Mouse (Mus musculus) CH12F3 (cell line): ENCODE results near the gene Slc34a1.

ENCODE experiments used
- in situ Hi-C: fragments of 300-500 bp; cut with MboI; formaldehyde crosslinking; loops from 2 replicates; pipeline ENCODE4 v1.14.3; 2020; ENCODE audit warnings: low sequenced_read_pairs

The Slc34a1 gene

DNA sequence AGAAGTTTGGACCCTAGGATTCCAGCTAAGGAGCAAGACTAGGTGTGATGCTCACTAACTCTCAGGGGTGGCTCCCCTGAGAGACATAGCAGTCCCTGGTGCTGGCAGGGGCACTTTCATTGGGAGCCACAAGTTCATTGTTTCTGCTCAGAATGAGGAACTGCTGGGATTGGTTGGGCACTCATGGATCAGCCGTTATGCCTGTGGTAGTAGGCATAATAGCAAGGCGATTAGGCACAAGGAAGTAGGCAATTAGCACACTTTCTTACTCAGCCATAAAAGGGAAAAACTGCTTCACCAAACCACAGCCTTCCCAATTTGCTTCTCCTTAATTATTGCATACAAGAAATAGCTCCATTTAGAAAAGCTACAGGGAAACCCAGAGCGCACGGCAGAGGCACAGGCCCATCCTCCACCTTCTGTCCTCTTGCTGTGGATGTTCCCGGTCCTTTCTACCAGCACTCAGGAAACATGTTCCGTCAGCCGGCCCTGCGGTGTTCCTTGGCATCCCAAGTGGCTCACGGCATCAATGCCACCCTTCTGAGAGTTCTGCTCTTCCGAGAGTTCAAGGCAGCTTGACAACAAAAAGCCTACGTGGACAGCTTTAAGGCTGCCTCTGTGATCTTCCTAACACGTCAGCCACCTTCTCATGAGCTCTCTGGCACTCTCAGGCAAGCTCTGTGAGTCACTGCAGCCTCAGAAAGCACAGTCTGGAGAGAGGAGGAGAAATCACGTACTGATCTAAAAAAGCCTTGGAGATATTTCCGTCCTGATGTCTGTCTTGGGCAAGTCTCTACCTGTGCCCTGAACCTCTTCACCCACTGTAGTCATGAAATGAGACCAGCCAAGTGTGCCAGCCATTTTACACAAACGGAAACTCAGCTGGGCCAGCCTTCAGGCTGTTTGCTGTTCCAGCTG is 6.2 kb downstream of the Slc34a1 start:
- in situ Hi-C loops = no loop called here

GRCm38 (mm10) chr13:55404853-55405782 is 7.1 kb downstream of the Slc34a1 start:
- in situ Hi-C loops = no loop called here

GRCm38 (mm10) chr13:55405783-55406390 is 7.9 kb downstream of the Slc34a1 start:
- in situ Hi-C loops = no loop called here

DNA sequence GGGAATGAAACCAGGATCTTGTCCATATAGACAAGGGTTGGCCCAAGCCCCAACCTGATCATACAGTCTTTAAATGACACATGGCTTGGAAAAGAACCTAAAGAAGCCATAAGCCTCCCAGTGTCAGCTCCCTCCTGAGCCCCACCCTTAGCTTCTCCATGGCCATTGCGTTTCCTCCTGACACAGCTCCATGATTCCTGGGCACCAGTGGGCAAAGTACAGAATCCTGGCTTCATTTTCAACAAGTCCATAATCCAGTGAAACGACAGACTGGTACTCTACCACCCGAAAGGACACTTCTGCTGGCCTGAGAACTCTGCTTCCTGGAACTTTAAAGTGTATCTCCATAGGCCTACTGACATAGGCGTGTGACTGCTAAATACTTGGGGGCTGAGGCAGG is 9.4 kb downstream of the Slc34a1 start:
- in situ Hi-C loops = no loop called here

DNA sequence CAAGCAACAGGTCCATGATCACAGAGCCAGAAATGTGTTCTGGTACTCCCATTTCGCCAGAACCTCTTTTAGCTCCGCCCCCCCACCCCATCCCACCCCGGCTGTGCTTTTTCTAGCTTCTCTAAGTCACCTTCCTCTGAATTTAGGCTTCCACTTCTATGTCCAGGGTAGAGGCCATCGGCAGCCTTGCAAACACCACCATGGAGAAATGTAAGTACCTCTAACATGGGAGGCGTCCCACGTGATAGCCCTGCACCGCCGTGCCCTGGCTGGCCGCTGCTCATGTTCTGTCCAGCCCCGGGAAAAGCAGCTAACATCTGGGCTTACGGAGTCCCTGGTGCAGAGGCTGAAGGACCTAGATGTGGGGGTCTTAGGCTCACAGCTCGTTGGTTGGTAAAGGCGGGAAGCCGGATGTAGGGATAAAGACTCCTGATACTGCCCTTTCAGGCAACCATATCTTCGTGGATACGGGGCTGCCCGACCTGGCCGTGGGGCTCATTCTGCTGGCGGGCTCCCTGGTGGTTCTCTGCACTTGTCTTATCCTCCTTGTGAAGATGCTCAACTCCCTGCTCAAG is 10.6 kb downstream of the Slc34a1 start:
- in situ Hi-C loops = no loop called here

- in situ Hi-C loops = loop anchor here (10.0 kb wide), 1 partner anchor 113 kb away; the partner anchor contains the start of gene Dok3
Measured at GRCm38 (mm10) chr13:55411826-55412225, 13.8 kb downstream of the Slc34a1 start.

DNA sequence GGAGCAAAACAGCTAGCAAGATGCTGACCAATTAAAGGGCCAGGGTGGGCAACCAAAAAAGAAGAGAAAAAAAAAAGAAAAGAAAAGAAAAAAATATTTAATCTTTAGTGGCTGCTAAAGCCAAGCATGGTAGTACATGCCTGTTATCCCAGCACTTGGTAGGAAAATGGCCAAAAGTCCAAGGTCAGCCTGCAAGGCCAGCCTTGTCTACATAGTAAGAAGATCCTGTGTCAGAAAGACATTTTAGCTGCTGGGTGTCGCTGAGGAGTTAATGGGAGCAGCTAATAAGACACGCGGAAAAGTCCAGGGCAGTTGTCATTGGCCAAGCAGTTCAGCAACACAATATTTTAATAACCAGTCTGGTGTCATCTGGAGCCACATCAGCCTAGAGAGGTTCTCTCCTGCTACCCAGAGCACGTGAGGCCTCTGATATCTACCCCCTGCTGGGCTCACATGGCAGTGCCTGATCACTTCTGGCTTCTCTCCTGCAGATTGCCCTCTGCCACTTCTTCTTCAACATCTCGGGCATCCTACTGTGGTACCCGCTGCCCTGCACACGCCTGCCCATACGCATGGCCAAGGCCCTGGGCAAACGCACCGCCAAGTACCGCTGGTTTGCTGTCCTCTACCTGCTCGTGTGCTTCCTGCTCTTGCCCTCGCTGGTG is 14.8 kb downstream of the Slc34a1 start:
- in situ Hi-C loops = loop anchor here (10.0 kb wide), 1 partner anchor 112 kb away; the partner anchor contains the start of gene Dok3

GRCm38 (mm10) chr13:55413333-55413732 is 15.3 kb downstream of the Slc34a1 start:
- in situ Hi-C loops = loop anchor here (10.0 kb wide), 1 partner anchor 111 kb away; the partner anchor contains the start of gene Dok3

GRCm38 (mm10) chr13:55414743-55415380 is 16.9 kb downstream of the Slc34a1 start, which contains the start of gene Pfn3:
Pfn3 (minus strand) TSS chr13:55415232.
- in situ Hi-C loops = loop anchor here (10.0 kb wide), 1 partner anchor 110 kb away; the partner anchor contains the start of gene Dok3

- in situ Hi-C loops = loop anchor here (10.0 kb wide), 1 partner anchor 107 kb away; the partner anchor contains the start of gene Dok3
Measured at GRCm38 (mm10) chr13:55418004-55418403, 20.0 kb downstream of the Slc34a1 start.

DNA sequence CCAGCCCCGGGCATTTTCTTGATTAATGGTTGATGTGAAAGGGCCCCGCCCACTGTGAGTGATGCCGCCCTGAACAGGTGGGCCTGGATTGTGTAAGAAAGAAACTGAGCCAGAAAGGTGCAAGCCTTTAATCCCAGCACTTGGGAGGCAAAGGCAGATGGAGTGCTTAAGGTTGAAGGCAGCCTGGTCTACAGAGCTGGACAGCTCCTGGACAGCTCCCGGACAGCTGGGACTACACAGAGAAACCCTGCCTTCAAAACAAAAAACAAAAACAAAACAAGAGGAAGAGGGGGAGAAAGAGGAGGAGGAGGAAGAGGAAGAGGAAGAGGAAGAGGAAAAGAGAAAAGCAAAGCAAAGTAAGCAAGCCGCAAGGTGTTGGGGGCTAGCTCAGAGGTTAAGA is 21.2 kb downstream of the Slc34a1 start:
- in situ Hi-C loops = loop anchor here (10.0 kb wide), 1 partner anchor 106 kb away; the partner anchor contains the start of gene Dok3

- in situ Hi-C loops = no loop called here
Measured at GRCm38 (mm10) chr13:55420018-55420932, 22.3 kb downstream of the Slc34a1 start.

- in situ Hi-C loops = no loop called here
Measured at GRCm38 (mm10) chr13:55420933-55421800, 23.2 kb downstream of the Slc34a1 start.

GRCm38 (mm10) chr13:55426613-55427012 is 28.6 kb downstream of the Slc34a1 start, which contains the start of gene F12:
F12 (minus strand) TSS chr13:55426793.
- in situ Hi-C loops = loop anchor here (5.0 kb wide), 1 partner anchor 41 kb away; no protein-coding TSS in a partner anchor

GRCm38 (mm10) chr13:55429226-55429888 is 31.4 kb downstream of the Slc34a1 start:
- in situ Hi-C loops = loop anchor here (5.0 kb wide), 1 partner anchor 38 kb away; no protein-coding TSS in a partner anchor

DNA sequence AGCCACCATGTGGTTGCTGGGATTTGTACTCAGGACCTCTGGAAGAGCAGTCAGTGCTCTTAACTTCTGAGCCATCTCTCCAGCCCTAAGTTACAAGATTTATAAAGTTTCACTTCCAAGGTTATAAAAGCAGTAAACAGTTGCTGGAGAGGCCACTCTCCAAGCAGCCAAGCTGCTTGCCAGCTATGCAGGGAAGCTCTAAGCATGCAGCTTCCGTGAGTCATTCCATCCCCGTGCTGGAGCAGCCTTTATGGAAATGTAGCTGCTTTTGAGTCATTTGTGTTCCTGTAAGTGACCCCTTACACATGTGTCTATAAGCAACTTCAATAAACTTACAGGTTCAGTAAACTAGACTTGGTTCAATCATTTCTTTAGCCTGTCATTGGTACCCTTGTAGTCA is 32.6 kb downstream of the Slc34a1 start:
- in situ Hi-C loops = no loop called here
